Mouse (Mus musculus): ENCODE results near the gene Ppp2r1b. TPM values are rescaled to one million over a fixed set of nuclear protein-coding genes. Genes with fewer than 3 reads are reported as not detected.

Gene Ppp2r1b
- total RNA-seq, 2 experiments from 2014 or later, result 5.5 to 5.8 TPM

GRCm38 (mm10) chr9:50833786-50834185, 11.3 kb upstream of the Ppp2r1b start:
- no peak for DNase-seq
- intact Hi-C loops (cut with DNase I; ENCODE audit: low total_unique reads), result no loop called here

GRCm38 (mm10) chr9:50835068-50835705, 9.9 kb upstream of the Ppp2r1b start:
- no peak for DNase-seq
- intact Hi-C loops (cut with DNase I; ENCODE audit: low total_unique reads), result no loop called here

DNA sequence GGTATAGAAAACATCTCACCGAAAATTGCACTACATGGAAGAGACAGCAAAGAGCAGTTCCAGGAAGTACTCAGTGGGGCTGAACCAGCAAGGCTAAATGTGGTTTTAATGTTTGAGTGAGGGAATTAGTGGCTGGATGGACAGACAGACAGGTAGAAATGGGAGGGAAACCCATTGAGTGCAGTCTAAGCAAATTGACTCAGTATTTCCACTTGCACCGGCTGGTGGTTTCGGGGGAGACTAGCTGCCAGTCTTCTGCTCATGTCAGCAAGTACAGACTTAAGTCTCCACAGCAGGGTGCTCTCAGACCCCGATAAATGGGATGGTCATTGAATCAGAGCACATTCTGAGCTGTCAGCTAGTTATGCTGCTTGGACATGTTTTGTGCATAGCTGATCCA, 9.0 kb upstream of the Ppp2r1b start:
- intact Hi-C loops (cut with DNase I; ENCODE audit: low total_unique reads), result no loop called here
- no peak for DNase-seq

DNA sequence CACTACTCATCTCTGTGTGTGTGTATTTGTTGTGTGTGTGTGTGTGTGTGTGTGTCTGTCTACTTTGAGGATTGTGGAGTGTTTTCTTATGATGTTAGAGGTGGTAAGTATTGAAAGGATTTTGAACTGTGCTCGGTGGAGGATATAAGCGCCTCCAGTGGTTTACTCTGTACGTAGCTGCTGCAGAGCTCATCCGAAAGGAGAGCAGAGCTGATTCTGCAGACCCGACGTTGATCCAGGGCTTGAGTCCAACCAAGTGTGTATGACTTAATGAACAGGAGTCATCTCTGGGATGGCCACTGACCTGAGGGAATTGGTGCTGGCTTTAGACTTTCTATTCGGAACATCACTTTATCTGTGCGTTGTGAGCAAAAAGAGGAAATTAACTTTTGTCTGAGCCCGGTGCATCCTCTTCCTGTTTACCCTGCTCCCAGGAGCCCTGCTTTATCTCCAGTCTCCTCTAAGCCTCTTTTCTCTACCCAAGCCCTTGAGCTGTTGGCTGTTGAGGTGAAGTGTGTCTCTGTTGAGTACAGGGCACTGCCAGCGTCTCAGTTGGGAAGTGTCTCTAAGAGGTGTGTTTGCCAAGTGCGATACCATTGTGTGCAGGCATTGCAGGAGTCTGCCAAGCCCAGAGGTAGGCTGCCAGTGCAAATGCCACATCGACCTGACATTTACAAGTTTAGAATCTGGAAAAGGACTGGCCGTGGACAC, 3.9 kb upstream of the Ppp2r1b start:
- no peak for DNase-seq
- intact Hi-C loops (cut with DNase I; ENCODE audit: low total_unique reads), result no loop called here

DNA sequence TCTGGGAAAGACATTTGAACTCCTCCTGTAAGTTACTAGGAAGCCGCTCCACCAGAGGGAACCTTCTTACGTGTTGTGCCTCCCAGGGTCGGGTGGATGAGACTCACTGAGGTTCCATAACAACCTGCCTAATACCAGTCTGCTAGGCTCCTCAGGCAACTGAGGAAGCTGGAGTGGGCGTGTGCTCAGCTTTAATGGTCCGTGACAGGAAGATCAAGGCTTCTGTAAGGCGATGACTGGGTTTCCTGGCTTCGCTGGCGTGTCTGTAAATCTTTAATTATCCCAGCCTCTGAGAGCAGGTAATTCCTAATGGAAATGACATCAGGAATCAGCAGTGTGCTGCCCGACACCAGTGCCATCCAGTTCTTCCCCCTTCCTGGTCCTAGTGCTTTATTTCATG, 446 bp downstream of the Ppp2r1b start:
- intact Hi-C loops (cut with DNase I; ENCODE audit: low total_unique reads), result loop anchor here (2.0 kb wide), 1 partner anchor 41 kb away; no protein-coding TSS in a partner anchor
- DNase-seq, result no peak

DNA sequence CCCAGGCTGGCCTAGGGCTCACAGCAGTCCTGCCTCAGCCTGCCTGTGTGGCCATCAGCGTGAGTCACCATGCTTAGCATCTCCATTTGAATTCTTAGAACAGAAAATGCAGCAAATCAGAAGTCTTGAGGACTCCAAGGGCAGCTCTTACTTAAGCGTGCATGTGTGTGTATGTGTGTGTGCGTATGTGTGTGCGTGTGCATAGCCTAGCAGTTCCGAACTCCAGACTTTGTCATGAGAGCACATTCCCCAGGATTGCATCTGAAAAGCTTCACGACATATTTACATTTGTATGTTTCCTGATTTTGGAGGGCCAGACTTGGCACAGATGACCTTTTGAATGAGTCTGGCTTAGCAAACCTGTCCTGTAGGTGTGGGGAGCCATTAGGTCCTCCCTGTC, 2.0 kb downstream of the Ppp2r1b start:
- DNase-seq, result no peak
- intact Hi-C loops (cut with DNase I; ENCODE audit: low total_unique reads), result no loop called here

DNA sequence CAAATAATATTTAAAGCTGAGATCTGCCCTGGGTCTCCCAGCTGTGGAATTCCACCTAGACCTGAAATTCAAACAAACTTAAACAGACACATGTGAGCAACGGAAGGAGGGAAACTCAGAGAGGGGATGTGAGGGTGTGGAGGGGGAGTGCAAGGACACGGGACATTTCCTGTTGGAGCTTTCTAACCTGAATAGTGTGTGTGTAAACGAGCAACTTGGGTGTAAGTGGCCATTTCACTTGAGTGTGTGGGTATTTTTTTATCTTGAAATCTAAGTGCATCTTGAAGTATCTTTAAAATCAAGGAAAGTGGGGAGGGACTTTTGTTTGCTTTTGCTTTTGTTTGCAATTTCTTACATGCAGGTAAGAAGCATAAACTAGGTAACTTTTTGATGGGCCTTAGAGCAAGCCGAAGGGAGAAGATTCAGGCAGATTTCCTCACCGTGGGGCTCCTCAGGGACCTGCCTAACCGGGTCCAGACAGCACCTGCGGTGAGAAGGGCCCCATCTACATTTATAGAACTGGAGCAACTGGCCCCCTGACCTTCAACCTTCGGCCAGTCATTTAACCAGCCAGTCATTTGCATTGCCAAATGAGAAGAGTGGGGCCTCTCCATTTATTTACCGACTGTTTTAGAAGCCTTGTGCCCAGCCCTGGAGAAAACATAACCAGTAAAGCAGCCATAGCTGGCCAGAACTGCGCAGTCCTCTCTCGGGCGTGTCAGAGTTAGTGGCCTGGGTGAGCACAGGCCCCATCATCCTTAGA, 2.7 kb downstream of the Ppp2r1b start:
- intact Hi-C loops (cut with DNase I; ENCODE audit: low total_unique reads), result no loop called here
- no peak for DNase-seq

DNA sequence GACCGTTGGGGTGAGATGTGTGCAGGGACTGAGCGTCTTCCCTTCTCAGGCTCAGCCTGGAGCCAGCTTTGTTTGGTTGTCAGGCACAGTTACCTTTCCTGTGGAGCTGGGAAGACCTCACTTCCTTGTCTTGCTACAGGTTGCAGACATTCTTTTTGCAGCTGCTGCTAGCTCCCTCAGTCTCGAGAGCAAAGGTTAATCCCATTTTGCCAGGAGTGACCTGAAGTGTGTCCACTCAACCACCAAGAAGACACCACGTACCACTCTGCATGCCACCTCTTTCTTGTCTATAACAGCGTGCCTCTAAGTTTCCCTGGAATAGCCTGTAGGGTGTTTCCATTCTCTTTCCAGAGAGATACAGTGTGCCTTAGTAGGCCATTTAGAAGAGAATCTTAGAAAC, 3.7 kb downstream of the Ppp2r1b start:
- no peak for DNase-seq
- intact Hi-C loops (cut with DNase I; ENCODE audit: low total_unique reads), result loop anchor here (1.0 kb wide), 1 partner anchor 160 kb away; the partner anchor contains the start of gene Sik2

GRCm38 (mm10) chr9:50849249-50849648, 4.1 kb downstream of the Ppp2r1b start:
- intact Hi-C loops (cut with DNase I; ENCODE audit: low total_unique reads), result loop anchor here (1.0 kb wide), 1 partner anchor 160 kb away; the partner anchor contains the start of gene Sik2
- peak; percentile 85 for DNase-seq

- DNase-seq, result no peak
- intact Hi-C loops (cut with DNase I; ENCODE audit: low total_unique reads), result loop anchor here (1.0 to 2.0 kb wide), 2 partner anchors 160 to 303 kb away; partner anchors contain the start of gene Sik2
Measured at GRCm38 (mm10) chr9:50849755-50850154, 4.7 kb downstream of the Ppp2r1b start.

- intact Hi-C loops (cut with DNase I; ENCODE audit: low total_unique reads), result loop anchor here (2.0 kb wide), 1 partner anchor 303 kb away; no protein-coding TSS in a partner anchor
- no peak for DNase-seq
Measured at GRCm38 (mm10) chr9:50850271-50850670, 5.2 kb downstream of the Ppp2r1b start.

DNA sequence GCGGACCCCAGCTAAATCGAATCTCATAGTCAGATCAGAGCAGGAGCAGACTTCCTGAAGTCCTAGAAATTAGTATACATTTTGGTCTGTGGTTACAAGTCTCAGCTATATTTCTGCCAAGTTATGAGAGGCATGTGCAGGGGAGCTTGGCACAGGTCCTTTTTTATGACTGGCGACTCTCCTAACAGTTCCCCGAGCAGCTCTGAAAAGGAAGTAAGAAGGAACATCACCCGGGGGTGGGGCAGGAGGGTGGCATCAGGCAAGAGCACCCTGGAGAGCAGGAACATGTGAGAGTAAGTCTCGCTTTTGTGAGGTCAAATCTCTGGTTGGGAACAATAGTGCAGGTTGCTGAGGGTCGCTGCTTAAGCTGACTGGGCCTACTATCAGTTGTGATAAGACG, 5.6 kb downstream of the Ppp2r1b start:
- intact Hi-C loops (cut with DNase I; ENCODE audit: low total_unique reads), result loop anchor here (2.0 kb wide), 1 partner anchor 302 kb away; no protein-coding TSS in a partner anchor
- DNase-seq, result no peak

- no peak for DNase-seq
- intact Hi-C loops (cut with DNase I; ENCODE audit: low total_unique reads), result no loop called here
Measured at GRCm38 (mm10) chr9:50852634-50853349, 7.7 kb downstream of the Ppp2r1b start.

DNA sequence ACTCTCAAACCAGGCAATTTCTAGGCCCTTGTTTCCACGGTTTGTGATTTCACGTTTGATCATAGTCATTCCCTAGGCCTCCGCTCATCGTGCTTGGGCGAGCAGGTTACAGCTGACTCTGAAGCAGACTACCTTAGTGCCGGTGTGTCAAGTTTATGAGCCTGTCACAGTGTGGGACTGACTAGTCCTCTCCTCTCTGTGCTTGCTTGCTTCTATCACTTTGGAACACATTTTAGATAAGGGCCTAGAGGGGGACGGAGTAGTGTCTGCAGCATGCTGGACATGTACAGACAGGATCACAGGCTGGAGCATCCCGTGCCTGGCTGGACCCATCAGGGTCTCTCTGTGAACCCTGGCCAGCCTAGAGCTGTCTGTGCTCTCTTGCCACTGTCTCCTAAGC, 9.3 kb downstream of the Ppp2r1b start:
- intact Hi-C loops (cut with DNase I; ENCODE audit: low total_unique reads), result no loop called here
- DNase-seq, result no peak

DNA sequence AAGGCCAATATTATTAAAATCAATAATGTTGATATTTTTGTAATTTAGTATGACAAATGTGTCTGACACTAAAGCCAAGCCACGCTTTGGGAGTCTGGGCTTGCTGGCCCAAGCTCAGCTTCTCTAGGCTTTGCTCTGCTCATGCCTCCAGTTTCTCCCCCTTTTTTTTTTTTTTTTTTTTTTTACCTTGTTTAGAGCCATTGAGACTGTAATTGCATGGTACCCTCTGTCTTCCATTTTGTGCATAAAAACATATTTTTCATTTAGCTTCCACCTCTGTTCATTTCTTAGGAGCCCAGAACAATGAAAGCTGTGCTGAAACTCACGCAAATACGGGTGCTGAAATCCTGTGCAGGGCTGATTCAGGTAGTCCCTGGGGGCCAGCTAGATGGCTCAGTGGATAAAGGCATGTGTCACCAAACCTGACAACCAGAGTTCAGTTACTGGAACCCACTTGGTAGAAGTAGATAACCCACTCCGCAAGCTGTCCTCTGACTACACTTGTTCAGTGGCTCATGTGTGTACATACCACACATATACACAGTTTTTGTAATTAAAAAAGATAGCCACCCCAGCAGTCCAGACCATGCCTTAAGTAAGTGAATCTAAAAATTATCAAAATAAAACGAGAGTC, 10.1 kb downstream of the Ppp2r1b start:
- DNase-seq, result no peak
- intact Hi-C loops (cut with DNase I; ENCODE audit: low total_unique reads), result no loop called here

- intact Hi-C loops (cut with DNase I; ENCODE audit: low total_unique reads), result no loop called here
- DNase-seq, result no peak
Measured at GRCm38 (mm10) chr9:50855780-50856179, 10.7 kb downstream of the Ppp2r1b start.

- DNase-seq, result peak; percentile 88
- intact Hi-C loops (cut with DNase I; ENCODE audit: low total_unique reads), result no loop called here
Measured at GRCm38 (mm10) chr9:50856341-50857081, 11.4 kb downstream of the Ppp2r1b start.

- no peak for DNase-seq
- intact Hi-C loops (cut with DNase I; ENCODE audit: low total_unique reads), result no loop called here
Measured at GRCm38 (mm10) chr9:50857082-50857641, 12.1 kb downstream of the Ppp2r1b start.

All from gastrocnemius, postnatal 14 days (tissue).